Mouse (Mus musculus): Measurements from ENCODE around the gene Plcb3.

The Plcb3 gene

GRCm38 (mm10) chr19:6971644-6972043, 4.6 kb downstream of the Plcb3 start:
- in situ Hi-C loops (cut with MboI, MseI), result no loop called here

- in situ Hi-C loops (cut with MboI, MseI), result no loop called here
Measured at GRCm38 (mm10) chr19:6970460-6971085, 5.7 kb downstream of the Plcb3 start.

GRCm38 (mm10) chr19:6969665-6970381, 6.4 kb downstream of the Plcb3 start:
- in situ Hi-C loops (cut with MboI, MseI), result no loop called here

GRCm38 (mm10) chr19:6969291-6969664, 7.0 kb downstream of the Plcb3 start:
- in situ Hi-C loops (cut with MboI, MseI), result no loop called here

- in situ Hi-C loops (cut with MboI, MseI), result no loop called here
Measured at GRCm38 (mm10) chr19:6968491-6969271, 7.6 kb downstream of the Plcb3 start.

- in situ Hi-C loops (cut with MboI, MseI), result no loop called here
Measured at GRCm38 (mm10) chr19:6956461-6956860, 19.8 kb downstream of the Plcb3 start.

- in situ Hi-C loops (cut with MboI, MseI), result no loop called here
Measured at GRCm38 (mm10) chr19:6955424-6955823, 20.8 kb downstream of the Plcb3 start.

GRCm38 (mm10) chr19:6954046-6954445, 22.2 kb downstream of the Plcb3 start:
- in situ Hi-C loops (cut with MboI, MseI), result no loop called here

GRCm38 (mm10) chr19:6952712-6953037, 23.6 kb downstream of the Plcb3 start:
- in situ Hi-C loops (cut with MboI, MseI), result no loop called here

- in situ Hi-C loops (cut with MboI, MseI), result no loop called here
Measured at GRCm38 (mm10) chr19:6951994-6952711, 24.1 kb downstream of the Plcb3 start.

GRCm38 (mm10) chr19:6951381-6951968, 24.8 kb downstream of the Plcb3 start:
- in situ Hi-C loops (cut with MboI, MseI), result no loop called here

GRCm38 (mm10) chr19:6950613-6951153, 25.6 kb downstream of the Plcb3 start:
- in situ Hi-C loops (cut with MboI, MseI), result no loop called here

- in situ Hi-C loops (cut with MboI, MseI), result no loop called here
Measured at GRCm38 (mm10) chr19:6949951-6950350, 26.3 kb downstream of the Plcb3 start.

- in situ Hi-C loops (cut with MboI, MseI), result no loop called here
Measured at GRCm38 (mm10) chr19:6949532-6949931, 26.7 kb downstream of the Plcb3 start.

- in situ Hi-C loops (cut with MboI, MseI), result no loop called here
Measured at GRCm38 (mm10) chr19:6948186-6948585, 28.1 kb downstream of the Plcb3 start.

- in situ Hi-C loops (cut with MboI, MseI), result no loop called here
Measured at GRCm38 (mm10) chr19:6947742-6948141, 28.5 kb downstream of the Plcb3 start.

GRCm38 (mm10) chr19:6943709-6944108, 32.6 kb downstream of the Plcb3 start:
- in situ Hi-C loops (cut with MboI, MseI), result no loop called here

GRCm38 (mm10) chr19:6942764-6943163, 33.5 kb downstream of the Plcb3 start:
- in situ Hi-C loops (cut with MboI, MseI), result no loop called here

GRCm38 (mm10) chr19:6942249-6942691, 34.0 kb downstream of the Plcb3 start, which contains the start of gene Gpr137:
TSS of gene Gpr137 (minus strand) at chr19:6942480.
- in situ Hi-C loops (cut with MboI, MseI), result no loop called here

GRCm38 (mm10) chr19:6941372-6942248, 34.7 kb downstream of the Plcb3 start, which contains the start of gene Bad:
TSS of gene Bad (plus strand) at chr19:6941861.
- in situ Hi-C loops (cut with MboI, MseI), result no loop called here

Measured in T-helper 1 cell (primary cell).